Mouse (Mus musculus) intestine, embryonic 16.5 days (tissue): ENCODE results near the gene Slc15a3. TPM values are rescaled to one million over a fixed set of nuclear protein-coding genes. Genes with fewer than 3 reads are reported as not detected.
A peak's percentile ranks its signal among the peaks of the same experiment; 100 is the strongest.

Source experiments
- ATAC-seq: fragments of 200-750 bp; cut with Nextera tagmentation; 2 replicates; pipeline ENCODE4 v1.8.0; 2017; ENCODE audit warnings: moderate TSS enrichment, moderate library complexity
- H3K27ac ChIP-seq: fragments of 300-500 bp; sonication (generic); 2 replicates; pipeline ENCODE4 v1.5.1; 2014; ENCODE audit warnings: mild to moderate bottlenecking, low read length
- H3K27me3 ChIP-seq: fragments of 300-500 bp; sonication (generic); replicated peaks from 2 replicates; pipeline ENCODE4 v1.6.1; 2014; ENCODE audit warnings: low read length, control low read depth, mixed read lengths; ENCODE audit not compliant: control insufficient read depth, insufficient read depth
- H3K36me3 ChIP-seq: fragments of 300-500 bp; sonication (generic); 2 replicates; pipeline ENCODE4 v1.6.1; 2014; ENCODE audit warnings: low read length, control low read depth; ENCODE audit not compliant: control insufficient read depth, insufficient read depth
- H3K4me1 ChIP-seq: fragments of 300-500 bp; sonication (generic); 2 replicates; pipeline ENCODE4 v1.6.1; 2014; ENCODE audit warnings: low read length, control low read depth, mixed read lengths; ENCODE audit not compliant: control insufficient read depth, insufficient read depth
- H3K4me2 ChIP-seq: fragments of 300-500 bp; sonication (generic); 2 replicates; pipeline ENCODE4 v1.6.1; 2014; ENCODE audit warnings: low read depth, low read length, control low read depth
- H3K4me3 ChIP-seq: fragments of 300-500 bp; sonication (generic); 2 replicates; pipeline ENCODE4 v1.5.1; 2014; ENCODE audit warnings: mild to moderate bottlenecking, low read length
- H3K9ac ChIP-seq: fragments of 300-500 bp; sonication (generic); 2 replicates; pipeline ENCODE4 v1.6.1; 2014; ENCODE audit warnings: low read depth, low read length
- H3K9me3 ChIP-seq: fragments of 300-500 bp; sonication (generic); 2 replicates; pipeline ENCODE4 v1.6.1; 2016; ENCODE audit warnings: low read length, control low read depth; ENCODE audit not compliant: control insufficient read depth
- WGBS: fragments of 180-500 bp; shearing (Covaris S2); extraction: QIAGEN DNeasy Blood & Tissue Kit; methylation state at CpG from one replicate; pipeline ENCODE4 v1.1.7; 2014; 5-methylcytosine and 5-hydroxymethylcytosine counted together
- polyA plus RNA-seq: library from polyadenylated mRNA; unstranded; fragments of >200 nt; fragmentation: Nextera tagmentation; extraction: Ambion mirVana; gene quantifications from 2 replicates; pipeline ENCODE4 v1.2.1, GENCODE M21; 2015

The Slc15a3 gene
- polyA plus RNA-seq, 1 experiment from 2014 or later = 0.56 TPM

DNA sequence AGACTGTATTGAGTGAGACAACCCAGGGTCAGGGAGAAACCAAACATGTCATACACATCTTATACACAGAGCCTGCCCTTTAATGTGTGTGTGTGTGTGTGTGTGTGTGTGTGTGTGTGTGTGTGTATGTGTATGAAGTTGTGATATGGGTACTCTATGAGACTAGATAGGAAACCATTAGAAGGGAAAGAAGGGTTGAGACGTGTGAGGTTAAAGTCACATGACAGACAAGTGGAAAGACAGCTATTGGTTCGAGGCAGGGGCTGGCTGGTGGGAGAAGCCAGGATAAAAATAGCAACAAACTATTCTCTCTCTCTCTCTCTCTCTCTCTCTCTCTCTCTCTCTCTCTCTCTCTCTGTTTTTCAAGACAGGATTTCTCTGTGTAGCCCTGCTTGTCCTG is 23.1 kb upstream of the Slc15a3 start:
- H3K36me3 ChIP-seq = no peaks in the 10 kb centered on the region
- H3K4me2 ChIP-seq = no peak overlapping the region
- 55% methylated on average over 2 of the region's 2 CpGs for WGBS
- H3K27me3 ChIP-seq = no peaks in the 10 kb centered on the region
- H3K4me1 ChIP-seq = peaks cover 6% of the 10 kb centered on the region; the same call in 1 of the 2 replicates
- H3K4me3 ChIP-seq = no peak overlapping the region
- no peak overlapping the region for H3K27ac ChIP-seq
- no peak overlapping the region for H3K9ac ChIP-seq
- no peaks in the 10 kb centered on the region for H3K9me3 ChIP-seq
- no peak for ATAC-seq

DNA sequence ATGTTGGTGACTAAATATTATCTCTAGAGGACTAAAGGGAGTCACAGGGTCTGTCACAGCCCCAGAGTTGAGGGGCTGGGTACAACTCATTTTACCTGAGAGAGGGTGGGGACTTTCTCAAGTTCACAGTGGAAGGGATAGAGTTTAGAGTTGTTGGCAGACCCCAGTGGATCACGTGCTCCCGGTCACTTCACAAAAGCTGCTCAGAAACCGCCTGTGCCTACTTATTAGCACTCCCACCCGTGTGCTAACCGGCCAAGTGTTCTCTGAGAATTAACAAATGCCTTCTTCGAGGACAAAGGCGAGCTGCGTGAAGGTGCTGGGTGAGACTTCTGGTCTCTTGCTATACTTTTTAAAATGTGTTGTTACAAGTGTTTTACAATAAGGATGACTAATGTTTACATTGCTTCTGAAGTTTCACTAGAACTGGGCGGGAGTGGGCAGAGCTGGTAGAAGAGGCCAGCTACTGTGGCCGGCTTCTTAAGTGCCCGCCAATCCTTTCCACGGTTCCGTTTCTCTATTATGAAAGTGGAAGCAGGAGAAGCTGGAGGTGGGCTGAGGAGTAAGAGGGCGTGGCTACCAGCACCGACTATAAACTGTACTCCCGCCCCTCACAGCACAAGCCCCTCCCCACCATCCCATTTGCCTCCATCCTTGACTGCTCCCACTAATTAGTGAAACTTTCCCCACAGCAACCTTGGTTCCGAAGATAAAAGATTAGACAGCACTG is 21.1 kb upstream of the Slc15a3 start:
- Histone ChIP-seq H3K9ac (no peak overlapping the region), H3K36me3 (no peaks in the 10 kb centered on the region), H3K4me3 (peak overlapping the region; percentile 21), H3K27me3 (no peaks in the 10 kb centered on the region), H3K9me3 (no peaks in the 10 kb centered on the region), H3K27ac (no peak overlapping the region), H3K4me1 (peaks cover 6% of the 10 kb centered on the region; the same call in 1 of the 2 replicates), H3K4me2 (peak overlapping the region; percentile 42)
- WGBS = 31% methylated on average over 17 of the region's 17 CpGs
- ATAC-seq = peak; percentile 80

DNA sequence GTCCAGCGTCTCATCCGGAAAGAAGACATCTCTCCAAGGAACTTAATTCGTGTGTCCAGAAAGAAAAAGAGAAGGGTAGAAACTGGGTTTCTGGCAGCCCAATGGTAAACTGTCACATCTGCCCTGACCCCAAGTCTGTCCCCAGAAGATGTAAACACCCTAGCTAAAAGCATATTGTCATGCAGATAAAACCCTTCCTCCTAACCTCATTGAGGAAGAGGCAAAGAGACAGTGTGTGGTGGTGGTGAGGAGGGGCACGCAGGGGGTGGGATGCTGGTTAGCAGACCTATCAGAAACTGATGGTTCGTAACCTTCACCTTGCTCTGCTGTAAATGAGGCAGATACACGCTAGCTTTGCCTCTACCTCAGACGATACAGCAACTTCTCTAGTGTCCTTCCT is 18.2 kb upstream of the Slc15a3 start:
- 72% methylated on average over 7 of the region's 7 CpGs for WGBS
- no peak for ATAC-seq
- Histone ChIP-seq H3K4me2 (no peak overlapping the region), H3K9me3 (no peaks in the 10 kb centered on the region), H3K9ac (no peak overlapping the region), H3K4me1 (peaks cover 6% of the 10 kb centered on the region; the same call in 1 of the 2 replicates), H3K27ac (no peak overlapping the region), H3K4me3 (no peak overlapping the region), H3K27me3 (no peaks in the 10 kb centered on the region), H3K36me3 (no peaks in the 10 kb centered on the region)

DNA sequence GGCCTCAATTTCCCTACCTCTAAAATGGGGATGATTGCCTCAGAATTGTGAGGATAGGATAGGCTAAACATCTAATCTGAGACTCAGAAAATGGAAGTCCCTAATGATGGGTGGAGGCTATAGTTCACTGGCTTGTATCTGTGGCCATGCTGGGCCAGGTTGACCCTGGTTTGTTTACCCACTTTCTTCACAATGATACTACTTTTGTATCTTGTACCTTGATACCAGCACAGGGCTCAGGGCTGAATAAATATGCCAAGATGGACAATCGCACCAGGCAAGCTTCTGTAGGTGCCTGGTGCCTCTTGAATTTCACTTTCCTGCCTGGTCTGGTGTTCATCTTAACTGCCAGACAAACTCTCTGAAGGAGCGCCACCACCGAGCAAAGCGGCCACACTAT is 17.0 kb upstream of the Slc15a3 start:
- Histone ChIP-seq H3K9ac (no peak overlapping the region), H3K27ac (no peak overlapping the region), H3K27me3 (no peaks in the 10 kb centered on the region), H3K4me2 (no peak overlapping the region), H3K36me3 (no peaks in the 10 kb centered on the region), H3K4me1 (peaks cover 6% of the 10 kb centered on the region; the same call in 1 of the 2 replicates), H3K9me3 (no peaks in the 10 kb centered on the region), H3K4me3 (no peak overlapping the region)
- 93% methylated on average over 4 of the region's 4 CpGs for WGBS
- no peak for ATAC-seq

DNA sequence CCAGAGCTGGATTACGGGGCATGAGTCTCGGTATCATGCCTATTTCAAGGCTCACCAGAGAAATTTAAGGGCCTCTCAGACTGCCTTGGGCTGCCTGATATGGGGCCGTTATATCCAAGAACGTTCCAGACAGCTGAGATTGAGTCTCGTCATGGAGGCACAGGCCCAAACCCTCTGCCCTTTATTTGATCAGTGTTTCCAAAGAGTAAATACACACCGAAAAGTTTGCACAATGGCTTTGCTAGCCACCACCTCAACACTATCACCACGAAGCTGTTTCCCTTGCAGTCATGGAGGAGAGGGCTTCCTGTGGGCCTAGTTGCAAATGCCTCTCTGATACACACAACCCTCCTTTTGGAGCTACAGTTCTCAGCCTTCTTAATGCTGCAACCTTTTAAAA is 15.5 kb upstream of the Slc15a3 start:
- H3K27ac ChIP-seq = no peak overlapping the region
- WGBS = 74% methylated on average over 7 of the region's 7 CpGs
- ATAC-seq = no peak
- no peak overlapping the region for H3K4me3 ChIP-seq
- no peak overlapping the region for H3K9ac ChIP-seq
- H3K4me1 ChIP-seq = no peaks in the 10 kb centered on the region
- H3K4me2 ChIP-seq = no peak overlapping the region
- H3K36me3 ChIP-seq = no peaks in the 10 kb centered on the region
- H3K27me3 ChIP-seq = no peaks in the 10 kb centered on the region
- H3K9me3 ChIP-seq = no peaks in the 10 kb centered on the region

DNA sequence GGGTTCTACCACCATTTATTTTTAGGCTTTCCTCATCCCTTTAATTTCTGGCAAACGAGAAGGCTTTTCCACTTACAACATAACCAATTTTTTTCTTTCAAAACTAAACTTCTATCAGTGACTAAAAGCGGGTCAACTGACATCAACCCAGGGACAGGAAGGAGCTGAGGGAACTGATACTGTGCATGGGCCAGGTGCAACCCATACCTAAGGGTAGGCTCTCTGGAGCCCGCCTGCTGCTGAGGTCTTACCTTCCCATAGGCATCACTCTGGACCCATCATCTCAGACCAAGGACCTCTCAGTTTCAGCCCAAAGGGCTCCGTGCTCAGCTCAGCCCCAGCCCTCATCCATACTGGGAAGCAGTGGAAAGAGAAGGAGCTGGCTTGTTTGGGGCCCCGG is 11.2 kb upstream of the Slc15a3 start:
- Histone ChIP-seq H3K4me2 (no peak overlapping the region), H3K27ac (no peak overlapping the region), H3K27me3 (no peaks in the 10 kb centered on the region), H3K4me3 (no peak overlapping the region), H3K9ac (no peak overlapping the region), H3K9me3 (no peaks in the 10 kb centered on the region), H3K4me1 (no peaks in the 10 kb centered on the region), H3K36me3 (no peaks in the 10 kb centered on the region)
- WGBS = 89% methylated on average over 5 of the region's 5 CpGs
- no peak for ATAC-seq

DNA sequence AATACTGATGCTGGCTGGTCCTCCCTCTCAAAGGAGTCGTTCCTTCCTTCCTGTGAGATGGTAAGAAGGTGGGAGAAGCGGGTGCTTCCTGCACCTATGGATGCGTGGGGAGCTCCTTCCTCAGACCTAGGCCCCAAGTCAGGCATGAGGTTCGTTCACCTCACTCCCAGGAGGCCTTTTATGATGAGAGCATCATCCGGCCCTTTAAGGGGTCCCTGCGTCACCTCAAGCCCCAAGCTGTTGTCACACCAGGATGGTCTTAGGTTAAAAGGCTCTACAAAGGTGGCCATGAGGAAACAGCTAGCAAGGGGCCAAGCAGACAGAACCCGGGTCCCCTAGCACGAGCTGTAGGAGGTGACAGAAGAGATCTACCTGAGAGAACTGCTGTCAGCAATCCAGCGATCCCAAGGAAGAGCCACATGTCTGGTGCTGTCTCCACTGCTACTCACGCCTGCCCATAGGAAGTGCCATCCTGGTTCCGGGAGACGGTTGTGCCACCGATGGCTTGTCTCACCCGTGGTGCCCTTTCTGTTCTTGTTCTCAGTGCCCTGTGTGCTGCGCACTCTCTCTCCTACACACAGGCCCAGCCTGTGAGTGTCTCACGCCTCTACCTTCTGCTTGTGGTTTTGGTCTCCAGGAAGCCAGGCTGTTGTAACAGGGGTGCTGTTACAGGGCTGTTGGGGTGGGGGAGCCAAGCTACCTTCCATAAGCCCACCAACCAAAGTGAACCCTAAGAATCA is 9.9 kb upstream of the Slc15a3 start, which contains the start of gene Cd6:
Gene Cd6, minus strand, starts transcription at position 623 of the 740 bp plus-strand sequence.
- no peaks in the 10 kb centered on the region for H3K27me3 ChIP-seq
- no peak within 1 kb of the TSS for H3K9ac ChIP-seq
- no peaks in the 10 kb centered on the region for H3K36me3 ChIP-seq
- no peak for ATAC-seq
- 88% methylated on average over 16 of the region's 16 CpGs for WGBS
- no peak within 1 kb of the TSS for H3K4me2 ChIP-seq
- H3K4me3 ChIP-seq = no peak within 1 kb of the TSS
- no peak within 1 kb of the TSS for H3K27ac ChIP-seq
- no peaks in the 10 kb centered on the region for H3K4me1 ChIP-seq
- no peaks in the 10 kb centered on the region for H3K9me3 ChIP-seq

DNA sequence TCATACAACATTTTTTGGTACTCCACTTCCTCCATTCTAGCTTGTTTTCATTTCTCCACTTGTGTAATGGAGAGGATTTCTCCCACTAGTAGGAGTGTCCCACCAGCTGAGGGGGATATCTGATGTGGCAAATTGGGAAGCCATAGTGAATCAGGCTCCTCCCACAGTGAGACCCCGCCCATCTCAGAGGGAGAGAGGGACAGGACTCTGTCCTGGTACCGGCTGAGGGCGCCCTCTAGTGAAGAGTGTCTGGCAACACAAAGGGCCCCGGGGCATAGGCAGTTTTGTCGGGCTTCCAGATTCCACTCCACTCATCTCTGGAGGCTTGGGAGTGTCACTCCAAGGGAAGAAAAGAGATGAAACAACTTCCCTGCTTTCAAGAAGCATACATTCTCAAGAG is 8.1 kb upstream of the Slc15a3 start:
- no peak for ATAC-seq
- Histone ChIP-seq H3K36me3 (no peaks in the 10 kb centered on the region), H3K4me3 (no peak overlapping the region), H3K4me1 (no peaks in the 10 kb centered on the region), H3K27ac (no peak overlapping the region), H3K9me3 (no peaks in the 10 kb centered on the region), H3K27me3 (no peaks in the 10 kb centered on the region), H3K9ac (no peak overlapping the region), H3K4me2 (no peak overlapping the region)
- 8% methylated on average over 5 of the region's 5 CpGs for WGBS

DNA sequence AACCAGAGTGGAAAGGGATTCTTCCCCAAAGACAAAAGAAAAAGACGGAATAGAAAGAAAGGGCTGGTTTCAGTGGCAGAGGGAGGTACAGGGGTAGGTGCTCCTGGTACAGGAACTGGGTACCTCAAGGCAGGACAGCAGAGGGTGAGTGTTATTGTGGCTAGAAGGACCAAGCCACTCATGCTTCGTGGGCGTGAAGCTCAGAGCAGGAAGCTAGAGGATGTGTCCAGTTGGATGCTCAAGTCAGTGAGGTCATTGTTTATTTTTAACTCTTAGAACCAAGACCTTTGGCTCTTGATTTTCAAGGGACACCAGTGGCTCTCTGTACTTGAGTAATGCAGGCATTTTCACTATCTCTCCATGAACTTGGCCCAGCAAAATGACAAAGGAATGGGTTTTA is 7.5 kb upstream of the Slc15a3 start:
- H3K27me3 ChIP-seq = no peaks in the 10 kb centered on the region
- no peak overlapping the region for H3K9ac ChIP-seq
- no peak overlapping the region for H3K4me2 ChIP-seq
- no peaks in the 10 kb centered on the region for H3K4me1 ChIP-seq
- H3K4me3 ChIP-seq = no peak overlapping the region
- no peak overlapping the region for H3K27ac ChIP-seq
- H3K9me3 ChIP-seq = no peaks in the 10 kb centered on the region
- H3K36me3 ChIP-seq = no peaks in the 10 kb centered on the region
- WGBS = 77% methylated on average over 3 of the region's 3 CpGs
- no peak for ATAC-seq
